Mouse (Mus musculus): ENCODE data around the gene Tulp2. TPM values are rescaled to one million over a fixed set of nuclear protein-coding genes. Genes with fewer than 3 reads are reported as not detected.

Gene Tulp2
- total RNA-seq, 2 experiments from 2014 or later = 0.39 TPM; not detected in 1

GRCm38 (mm10) chr7:45540213-45540612 is 58.5 kb downstream of the Tulp2 start:
- intact Hi-C loops (cut with DNase I) = no loop called here

GRCm38 (mm10) chr7:45544525-45544924 is 62.8 kb downstream of the Tulp2 start:
- DNase-seq = no peak
- intact Hi-C loops (cut with DNase I) = no loop called here

More at GRCm38 (mm10) chr7:45540213-45540612, 58.5 kb downstream of the Tulp2 start:
- DNase-seq = no peak

- intact Hi-C loops (cut with DNase I) = no loop called here
- DNase-seq = no peak
Measured at GRCm38 (mm10) chr7:45549641-45550436, 68.2 kb downstream of the Tulp2 start.

- intact Hi-C loops (cut with DNase I) = no loop called here
- DNase-seq = no peak
Measured at GRCm38 (mm10) chr7:45550821-45551511, 69.3 kb downstream of the Tulp2 start.

- intact Hi-C loops (cut with DNase I) = no loop called here
- DNase-seq = no peak
Measured at GRCm38 (mm10) chr7:45551512-45551883, 69.8 kb downstream of the Tulp2 start.

- intact Hi-C loops (cut with DNase I) = no loop called here
- no peak for DNase-seq
Measured at GRCm38 (mm10) chr7:45553519-45553918, 71.8 kb downstream of the Tulp2 start.

GRCm38 (mm10) chr7:45553990-45554389 is 72.3 kb downstream of the Tulp2 start:
- intact Hi-C loops (cut with DNase I) = no loop called here

GRCm38 (mm10) chr7:45554744-45555143 is 73.1 kb downstream of the Tulp2 start, which contains the start of gene Hsd17b14:
Gene Hsd17b14 (plus strand): TSS chr7:45554893.
- no peak for DNase-seq
- intact Hi-C loops (cut with DNase I) = no loop called here

More at GRCm38 (mm10) chr7:45553990-45554389, 72.3 kb downstream of the Tulp2 start:
- no peak for DNase-seq

- intact Hi-C loops (cut with DNase I) = loop anchor here (2.0 kb wide), 1 partner anchor 33 kb away; no protein-coding TSS in a partner anchor
Measured at GRCm38 (mm10) chr7:45555787-45556186, 74.1 kb downstream of the Tulp2 start.

GRCm38 (mm10) chr7:45558907-45559306 is 77.2 kb downstream of the Tulp2 start:
- DNase-seq = no peak
- intact Hi-C loops (cut with DNase I) = no loop called here

More at GRCm38 (mm10) chr7:45555787-45556186, 74.1 kb downstream of the Tulp2 start:
- DNase-seq = peak; percentile 70 to 76

- DNase-seq = no peak
- intact Hi-C loops (cut with DNase I) = loop anchor here (2.0 to 5.0 kb wide), 2 partner anchors 89 to 108 kb away; no protein-coding TSS in a partner anchor
Measured at GRCm38 (mm10) chr7:45560241-45560640, 78.6 kb downstream of the Tulp2 start.

- peak; percentile 70 to 79 for DNase-seq
- intact Hi-C loops (cut with DNase I) = loop anchor here (2.0 to 5.0 kb wide), 2 partner anchors 90 to 109 kb away; no protein-coding TSS in a partner anchor
Measured at GRCm38 (mm10) chr7:45560843-45561623, 79.4 kb downstream of the Tulp2 start.

GRCm38 (mm10) chr7:45561624-45562520 is 80.2 kb downstream of the Tulp2 start:
- intact Hi-C loops (cut with DNase I) = loop anchor here (2.0 to 5.0 kb wide), 2 partner anchors 91 to 110 kb away; no protein-coding TSS in a partner anchor
- no peak for DNase-seq

GRCm38 (mm10) chr7:45564811-45565210 is 83.1 kb downstream of the Tulp2 start:
- no peak for DNase-seq

GRCm38 (mm10) chr7:45565446-45565845 is 83.8 kb downstream of the Tulp2 start:
- intact Hi-C loops (cut with DNase I) = no loop called here
- no peak for DNase-seq

More at GRCm38 (mm10) chr7:45564811-45565210, 83.1 kb downstream of the Tulp2 start:
- intact Hi-C loops (cut with DNase I) = loop anchor here (5.0 kb wide), 1 partner anchor 113 kb away; no protein-coding TSS in a partner anchor

GRCm38 (mm10) chr7:45567112-45567779 is 85.6 kb downstream of the Tulp2 start:
- DNase-seq = no peak
- intact Hi-C loops (cut with DNase I) = no loop called here

GRCm38 (mm10) chr7:45567780-45568516 is 86.3 kb downstream of the Tulp2 start:
- DNase-seq = peak; percentile 76 to 87

More at GRCm38 (mm10) chr7:45567780-45568516, 86.3 kb downstream of the Tulp2 start:
- intact Hi-C loops (cut with DNase I) = no loop called here

Measured in gastrocnemius, postnatal 36 days (tissue).